Mouse (Mus musculus) small intestine, adult 2 months (tissue): ENCODE data around the gene Cltrn.

ENCODE experiments used
- CTCF ChIP-seq: fragments of 200-500 bp; IDR thresholded peaks from 2 replicates; pipeline ENCODE4 v1.5.1; 2012; ENCODE audit warnings: low read depth, mild to moderate bottlenecking, control low read depth, inconsistent platforms, low read length, moderate library complexity, mixed read lengths; ENCODE audit not compliant: insufficient replicate concordance, insufficient read length; ENCODE audit errors: extremely low read depth
- POLR2A ChIP-seq: fragments of 200-500 bp; IDR thresholded peaks from 2 replicates; pipeline ENCODE4 v1.6.1; 2012; ENCODE audit warnings: low read depth, mild to moderate bottlenecking, control low read depth, inconsistent platforms, low read length, moderate library complexity

- no peak for TF ChIP-seq CTCF
- TF ChIP-seq POLR2A: no peak
Measured at GRCm38 (mm10) chrX:164135304-164135818, 46.7 kb downstream of the Cltrn start.
